Mouse (Mus musculus) cerebellum, adult 9-11 months (tissue): ENCODE results near the gene Tmbim1.
A peak's percentile ranks its signal among the peaks of the same experiment; 100 is the strongest.

Experiments
- DNase-seq: peaks from one replicate; pipeline ENCODE4 v3.0.0; 2022

Gene Tmbim1

DNA sequence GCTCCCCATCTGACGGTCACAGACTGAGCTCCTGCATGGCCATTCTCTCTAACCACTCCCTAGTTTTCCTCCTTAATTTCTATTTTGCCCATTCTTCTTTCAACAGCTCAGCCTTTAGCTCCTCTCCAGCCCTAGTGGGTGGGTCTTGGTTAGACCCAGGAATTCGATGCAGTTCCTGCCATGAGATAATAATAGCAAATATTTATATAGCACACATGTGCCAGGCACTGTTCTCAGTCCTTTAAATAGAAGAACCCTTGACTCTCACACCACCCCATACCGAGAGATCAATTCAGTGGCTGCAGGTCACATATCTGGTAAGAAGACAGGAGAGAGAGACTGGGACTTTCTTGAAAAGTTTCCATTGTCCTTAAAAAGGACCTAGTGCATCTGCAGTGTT is 16.0 kb upstream of the Tmbim1 start:
- DNase-seq = no peak

DNA sequence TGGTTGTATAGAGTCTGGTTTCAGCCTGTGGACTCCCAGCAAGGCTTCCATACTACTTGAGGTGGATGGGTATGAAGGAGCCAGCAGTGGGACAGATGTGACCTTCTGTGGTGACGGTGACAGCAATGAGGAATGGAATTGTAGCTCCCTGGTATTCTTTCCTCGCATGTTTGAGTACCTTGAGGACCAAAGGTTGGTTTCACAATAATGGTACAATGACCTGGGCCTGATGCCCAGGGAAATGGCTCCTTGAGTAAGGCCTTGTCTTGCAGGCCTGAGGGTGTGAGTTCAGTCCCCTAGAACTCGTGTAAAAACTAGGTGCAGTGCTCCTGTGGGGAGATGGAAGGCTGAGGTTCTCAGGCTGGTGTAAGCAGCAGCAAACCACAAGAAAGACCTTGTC is 13.3 kb upstream of the Tmbim1 start:
- no peak for DNase-seq

DNA sequence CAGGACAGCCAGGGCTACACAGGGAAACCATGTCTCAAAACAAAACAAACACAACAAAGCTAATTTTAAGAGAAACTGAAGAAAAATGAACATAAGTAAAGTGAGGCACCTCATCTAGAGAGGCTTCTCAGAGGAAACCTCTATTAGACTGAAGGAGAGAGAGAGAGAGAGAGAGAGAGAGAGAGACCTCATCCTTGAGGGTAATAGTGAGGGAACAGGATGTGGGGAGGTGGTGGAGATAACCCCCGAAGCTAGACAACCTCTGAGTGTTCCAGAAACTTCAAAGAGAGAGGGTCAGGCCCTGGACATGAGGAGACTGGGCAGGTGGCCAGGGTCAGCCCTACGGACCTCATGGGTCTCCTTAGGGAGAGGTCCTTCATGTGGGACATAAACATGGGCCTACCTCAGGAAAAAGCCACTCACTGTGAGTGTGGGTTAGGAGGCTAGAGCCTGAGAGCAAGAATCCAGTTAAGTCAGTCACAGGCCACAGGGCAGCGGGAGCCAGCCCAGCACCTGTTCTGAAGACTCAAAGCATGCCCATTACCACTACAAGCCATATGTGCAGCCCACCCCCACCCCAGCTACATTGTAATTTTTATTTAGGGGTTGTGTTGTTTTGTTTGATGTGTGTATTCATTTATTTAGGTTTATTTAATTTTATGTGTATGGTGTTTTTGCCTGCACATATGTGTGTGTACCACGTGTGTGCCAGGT is 10.8 kb upstream of the Tmbim1 start:
- no peak for DNase-seq

DNA sequence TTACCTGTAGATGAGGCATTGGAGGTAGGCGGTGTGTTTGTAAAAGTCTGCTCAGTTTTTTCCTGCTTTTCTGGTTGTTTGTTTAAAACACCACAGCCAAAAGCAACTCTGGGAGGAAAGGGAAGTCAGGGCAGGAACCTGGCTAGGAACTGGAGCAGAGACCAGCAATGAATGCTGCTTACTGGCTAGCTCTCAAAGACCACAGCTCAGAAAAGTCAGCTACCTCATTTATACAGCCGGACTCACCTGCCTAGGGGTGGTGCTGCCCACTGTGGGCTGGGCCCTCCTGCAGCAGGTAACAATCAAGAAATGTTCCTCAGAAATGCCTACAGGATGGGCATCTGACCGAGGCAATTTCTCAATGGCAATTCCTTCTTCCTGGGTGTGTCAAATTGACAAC is 9.4 kb upstream of the Tmbim1 start:
- no peak for DNase-seq

DNA sequence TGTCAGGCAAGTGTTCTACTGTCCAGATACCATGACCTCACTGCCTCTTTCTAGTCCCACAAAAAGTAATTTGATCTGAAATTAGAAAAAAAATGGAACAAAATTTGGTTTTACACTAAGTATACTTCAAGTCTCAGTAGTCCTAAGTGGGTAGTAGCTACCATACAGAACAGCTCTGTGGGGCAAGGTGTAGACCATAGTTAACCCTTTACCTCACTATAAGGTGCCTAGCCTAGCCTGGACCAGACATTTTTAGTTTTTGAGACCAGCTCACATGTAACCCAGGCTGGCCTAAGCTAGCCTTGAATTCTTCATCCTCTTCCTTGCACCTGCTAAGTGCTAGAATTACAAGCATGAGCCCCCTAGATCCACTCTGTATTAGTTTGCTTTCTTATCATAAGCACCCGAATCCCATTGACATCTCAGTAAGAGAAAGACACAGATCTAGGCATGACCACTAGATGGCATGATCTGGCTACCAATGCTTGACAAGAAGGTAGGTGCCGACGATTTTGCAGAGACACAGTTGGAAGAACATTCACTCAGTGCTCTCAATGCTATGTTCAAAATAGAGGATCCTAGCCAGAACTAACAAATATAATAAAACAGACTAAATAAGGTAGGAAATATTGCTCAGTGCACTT is 7.7 kb upstream of the Tmbim1 start:
- peak; percentile 69 for DNase-seq

DNA sequence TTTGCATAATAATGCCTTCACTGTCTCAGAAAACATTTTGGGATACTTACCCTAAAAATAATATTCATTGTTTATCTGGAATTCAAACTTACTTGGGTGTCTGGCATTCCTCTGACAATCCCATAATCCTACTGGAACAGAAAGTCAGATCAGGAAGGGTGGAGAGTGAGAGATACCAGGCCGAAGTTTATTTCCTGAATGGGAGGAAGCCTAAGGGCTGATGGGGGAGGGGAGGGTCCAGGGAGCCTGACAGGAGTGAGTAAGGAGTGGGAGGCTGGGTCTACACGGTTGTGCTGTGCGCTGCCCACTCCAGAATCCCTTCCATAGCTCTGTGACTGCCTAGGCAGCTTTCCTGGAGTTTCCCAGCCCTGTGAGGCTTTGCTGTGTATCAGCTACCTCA is 4.3 kb upstream of the Tmbim1 start:
- no peak for DNase-seq

DNA sequence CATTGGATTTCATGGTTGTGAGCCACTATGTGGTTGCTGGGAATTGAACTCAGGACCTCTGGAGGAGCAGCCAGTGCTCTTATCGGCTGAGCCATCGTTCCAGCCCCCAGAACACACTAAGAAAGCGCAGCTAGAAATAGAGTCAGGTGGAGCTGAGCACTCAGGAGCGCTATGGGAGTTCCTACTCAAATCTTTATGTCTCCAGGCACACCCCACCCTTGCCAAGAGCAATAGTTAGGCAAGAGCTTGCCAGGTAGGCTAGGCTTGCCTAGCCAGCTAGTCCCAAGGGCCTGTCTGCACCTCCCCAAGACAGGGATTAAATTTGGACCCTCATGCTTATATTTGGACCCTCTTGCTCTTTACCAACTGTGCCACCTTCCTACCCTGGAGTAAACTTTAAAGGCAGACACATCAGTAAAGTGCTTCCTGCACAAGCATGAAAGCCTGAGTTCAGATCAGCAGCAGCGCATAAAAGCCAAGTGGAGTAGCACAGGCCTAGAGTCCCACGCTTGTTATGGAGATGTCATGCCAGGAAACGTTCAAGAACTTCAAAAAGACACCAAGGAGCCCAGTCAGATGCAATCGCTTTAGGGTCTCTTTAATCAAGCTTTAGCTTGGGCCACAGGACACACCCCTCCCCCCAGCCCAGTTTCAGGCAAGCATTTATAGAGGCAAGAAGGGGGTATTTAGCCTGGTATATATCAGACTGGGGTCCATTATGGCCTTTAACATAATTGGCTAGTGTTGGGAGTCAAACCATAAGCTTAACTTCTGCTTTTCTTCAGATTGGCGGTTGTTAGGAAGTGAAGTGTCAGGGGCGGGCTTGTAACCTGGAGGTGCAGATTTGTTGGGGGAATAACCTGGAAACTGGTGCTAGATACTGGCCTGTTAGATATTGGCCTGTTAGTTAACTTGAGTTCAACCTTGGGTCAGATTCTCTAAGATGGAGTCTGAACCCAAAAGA is 2.9 kb upstream of the Tmbim1 start:
- no peak for DNase-seq

DNA sequence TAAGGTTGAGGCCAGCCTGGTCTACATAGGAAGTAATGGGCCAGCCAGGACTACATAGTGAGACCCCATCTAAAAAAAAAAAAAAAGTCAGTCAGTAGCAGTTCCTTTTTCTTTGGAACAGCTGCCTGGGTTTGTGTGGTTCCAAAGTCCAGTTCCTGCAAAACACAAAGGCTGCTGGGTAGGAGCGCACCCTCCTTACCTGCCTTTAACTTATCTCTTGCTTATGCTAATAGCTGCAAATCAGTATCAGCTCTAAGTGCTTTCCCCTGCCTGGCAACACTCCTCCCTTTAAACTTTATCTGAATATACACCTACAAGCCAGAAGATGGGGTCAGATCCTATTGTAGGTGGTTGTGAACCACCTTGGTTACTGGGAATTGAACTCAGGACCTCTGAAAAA is 1.7 kb upstream of the Tmbim1 start:
- no peak for DNase-seq

DNA sequence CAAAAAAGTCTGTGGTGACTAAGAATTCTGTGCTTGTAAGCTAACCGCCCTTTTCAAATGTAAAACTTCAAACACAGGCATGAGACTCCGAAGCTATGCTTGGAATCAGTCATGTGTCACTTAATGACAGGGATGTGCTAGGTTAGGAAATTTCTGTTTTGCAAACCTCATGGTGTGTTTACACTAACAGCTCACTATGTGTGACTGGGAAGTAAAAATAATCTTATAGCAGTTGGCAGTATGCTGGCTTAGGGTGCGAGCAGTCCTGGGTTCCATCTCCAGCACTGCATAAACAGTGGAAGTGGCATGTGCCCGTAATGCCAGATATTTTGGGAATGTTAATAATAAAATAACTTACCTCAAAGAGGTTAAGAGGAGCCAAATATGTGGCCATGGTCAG is 476 bp downstream of the Tmbim1 start:
- peak; percentile 20 for DNase-seq

DNA sequence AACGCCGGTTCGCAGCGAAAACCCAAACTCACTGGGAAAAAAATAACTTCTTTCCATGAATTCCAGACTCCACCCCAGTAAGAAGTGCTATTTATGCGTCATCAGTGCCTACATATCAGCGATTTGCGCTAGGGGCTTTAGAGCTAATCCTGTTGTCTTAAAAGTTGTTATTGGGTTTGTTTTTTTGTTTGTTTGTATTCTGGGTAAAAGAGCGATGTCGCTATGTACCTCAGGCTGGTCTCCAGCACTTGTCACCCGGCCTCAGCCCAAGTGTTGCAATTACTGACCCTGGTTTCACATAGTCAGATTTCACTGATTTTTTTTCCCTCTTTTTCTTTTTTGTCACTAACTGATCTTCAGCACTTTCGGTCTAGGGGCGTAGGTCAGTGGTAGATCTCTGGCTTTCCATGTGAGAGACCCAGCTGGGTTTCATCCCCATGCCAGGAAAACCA is 1.1 kb downstream of the Tmbim1 start:
- no peak for DNase-seq

DNA sequence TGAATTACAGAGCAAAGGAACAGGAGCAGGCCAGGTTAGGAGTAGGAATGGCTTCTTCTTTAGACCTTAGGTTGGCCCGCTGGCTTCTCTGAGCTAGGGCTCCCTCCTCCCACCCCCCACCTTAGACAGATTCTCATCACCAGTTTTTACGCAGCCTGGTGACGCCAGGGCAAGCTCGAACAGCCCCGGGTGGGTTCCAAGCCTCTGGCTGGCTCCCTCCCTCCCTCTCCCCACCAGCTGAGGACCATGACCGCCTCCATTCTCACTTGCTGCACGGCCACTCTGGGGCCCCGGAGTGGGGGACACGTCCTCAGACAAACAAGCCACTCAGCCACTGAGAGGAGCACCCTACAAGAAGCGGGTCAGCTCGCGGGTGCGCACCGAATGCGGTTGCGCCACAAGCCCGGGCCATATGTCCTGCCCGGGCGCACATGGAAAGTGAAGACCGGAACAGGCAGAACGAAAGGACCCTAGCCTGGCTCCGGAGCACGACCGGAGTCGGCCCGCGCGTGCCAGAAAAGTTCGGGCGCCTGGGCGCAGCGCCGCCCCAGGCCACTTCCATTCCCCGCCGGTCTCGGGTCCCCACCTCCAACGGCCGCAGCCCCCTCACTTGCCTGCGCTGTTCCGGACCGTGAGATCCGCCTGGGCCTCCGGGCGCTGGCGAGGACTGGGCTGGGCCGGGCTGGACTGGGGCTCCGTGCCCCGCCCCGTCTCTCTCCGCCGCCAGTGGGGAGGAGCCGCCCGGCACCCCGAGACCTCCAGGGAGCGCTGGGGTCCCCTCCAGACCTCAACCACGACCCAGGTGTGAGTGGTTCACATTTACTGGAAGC is 1.7 kb downstream of the Tmbim1 start:
- DNase-seq = peak; percentile 69

DNA sequence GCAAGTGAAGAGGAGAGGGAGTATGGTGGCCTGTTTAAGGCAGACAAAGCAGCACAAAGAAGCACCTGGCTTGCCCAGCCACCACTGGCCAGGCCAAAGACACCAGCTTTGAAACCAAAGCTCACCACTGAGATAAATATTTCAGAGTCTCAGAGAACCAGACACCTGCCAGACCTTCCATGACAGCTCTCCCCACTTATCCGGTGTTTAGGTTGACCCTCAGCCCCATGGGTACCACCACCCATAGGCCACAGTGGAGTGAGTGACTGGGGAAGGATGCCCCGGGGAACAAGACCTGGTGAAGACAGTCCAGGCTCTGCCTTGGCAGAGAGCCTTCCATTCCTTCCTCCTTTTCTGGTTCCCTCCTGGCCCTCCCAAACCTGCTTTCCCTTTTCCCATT is 2.6 kb downstream of the Tmbim1 start:
- peak; percentile 50 for DNase-seq

DNA sequence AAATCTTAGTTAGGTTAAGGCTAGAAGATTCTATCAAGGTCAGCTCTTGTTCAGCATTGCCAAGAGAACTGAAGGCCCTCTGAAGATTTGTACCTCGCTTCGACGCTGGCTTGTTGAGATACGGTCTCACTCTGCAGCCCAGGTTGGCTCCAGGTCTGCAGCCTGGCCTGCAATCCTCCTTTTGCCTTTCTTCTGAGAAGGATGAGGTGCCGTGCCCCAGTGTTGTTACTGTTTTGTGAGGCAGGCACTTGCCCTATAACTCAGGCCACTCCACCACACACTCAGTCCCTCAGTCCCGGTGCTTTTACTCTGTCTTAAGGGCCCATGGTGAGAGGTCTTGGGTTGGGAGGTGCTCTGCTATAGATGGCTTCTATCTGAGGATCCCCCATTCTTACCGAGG is 3.2 kb downstream of the Tmbim1 start:
- no peak for DNase-seq

DNA sequence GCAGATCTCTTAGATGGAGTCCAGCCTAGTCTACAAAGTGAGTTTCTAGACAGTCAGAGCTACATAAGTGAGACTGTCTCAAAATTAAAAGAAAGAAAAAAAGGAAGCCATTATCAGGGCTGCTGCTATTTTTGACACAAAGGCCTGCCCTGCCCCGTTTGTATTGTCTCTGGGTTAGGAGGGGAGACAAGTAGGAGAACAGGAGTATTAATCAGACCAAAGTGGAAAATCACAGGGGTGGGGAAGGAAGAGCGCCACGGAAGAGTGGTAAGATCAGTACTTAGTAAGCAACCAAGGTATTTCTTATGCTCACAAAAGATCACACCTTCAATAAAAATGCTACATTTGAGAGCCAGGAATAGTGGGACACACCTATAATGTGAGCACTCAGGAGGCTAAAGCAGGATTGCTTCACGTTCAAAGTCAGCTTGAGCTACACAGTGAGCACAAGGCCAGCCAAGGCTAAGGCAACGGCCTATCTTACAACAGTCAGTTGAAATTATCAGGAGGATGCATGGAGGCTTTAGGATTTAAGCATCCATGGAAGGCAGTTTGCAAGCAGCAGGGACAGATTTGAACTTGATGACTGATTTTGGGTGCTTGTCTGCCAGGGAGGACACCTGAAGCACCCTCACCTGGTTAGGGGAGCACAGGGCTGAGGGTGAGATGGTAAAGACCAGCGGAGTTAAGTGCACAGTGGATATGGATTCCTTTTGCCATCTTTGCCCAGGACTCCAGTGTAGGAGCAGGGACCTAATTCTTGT is 4.9 kb downstream of the Tmbim1 start:
- DNase-seq = no peak

DNA sequence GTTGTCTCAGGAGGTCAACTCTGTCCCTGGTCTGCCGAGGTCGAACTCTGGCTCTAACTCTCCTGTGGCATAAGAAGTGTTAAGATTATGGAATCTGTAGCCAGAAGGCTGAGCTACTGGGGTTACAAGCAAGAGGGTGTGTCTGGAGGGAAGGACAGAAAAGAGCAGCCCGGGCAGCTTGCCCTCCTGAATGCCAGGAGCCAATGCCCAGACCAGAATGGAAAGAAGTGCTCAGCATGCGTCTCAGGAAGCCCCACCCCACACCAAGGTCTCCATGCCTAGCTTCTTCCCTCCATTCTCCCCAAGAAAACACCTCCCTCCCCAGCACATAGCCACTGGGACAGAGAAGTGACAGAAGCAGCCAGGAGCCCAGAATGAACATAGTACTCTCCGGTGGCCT is 6.4 kb downstream of the Tmbim1 start:
- DNase-seq = peak; percentile 75

DNA sequence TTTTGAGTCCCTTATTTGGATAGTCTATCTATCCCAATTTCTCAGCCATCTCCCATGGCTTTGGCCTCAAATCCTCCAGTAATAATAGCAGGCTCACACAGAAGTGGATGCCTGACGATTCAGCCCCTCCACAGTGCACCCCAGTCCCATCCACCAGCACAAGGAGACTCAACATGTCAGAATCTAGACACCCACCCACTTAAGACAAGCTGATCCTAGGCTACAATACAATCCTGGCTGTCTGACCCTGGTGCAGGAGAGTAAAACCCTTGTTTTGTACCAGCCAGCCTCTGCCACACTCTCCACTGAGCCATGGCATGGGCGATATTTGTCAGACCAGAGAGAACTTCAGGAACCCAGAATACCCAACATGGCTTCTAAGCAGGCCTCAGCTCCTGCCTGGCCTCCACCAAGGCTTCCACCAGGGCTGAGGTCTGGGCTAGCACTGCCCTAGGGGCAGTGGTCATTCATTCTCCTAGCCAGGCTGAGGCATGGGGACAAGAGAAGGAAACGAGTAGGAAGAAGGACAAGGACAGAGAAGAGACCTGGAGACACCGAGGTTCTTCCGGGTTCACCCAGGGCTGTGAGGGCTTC is 7.2 kb downstream of the Tmbim1 start:
- DNase-seq = peak; percentile 22

DNA sequence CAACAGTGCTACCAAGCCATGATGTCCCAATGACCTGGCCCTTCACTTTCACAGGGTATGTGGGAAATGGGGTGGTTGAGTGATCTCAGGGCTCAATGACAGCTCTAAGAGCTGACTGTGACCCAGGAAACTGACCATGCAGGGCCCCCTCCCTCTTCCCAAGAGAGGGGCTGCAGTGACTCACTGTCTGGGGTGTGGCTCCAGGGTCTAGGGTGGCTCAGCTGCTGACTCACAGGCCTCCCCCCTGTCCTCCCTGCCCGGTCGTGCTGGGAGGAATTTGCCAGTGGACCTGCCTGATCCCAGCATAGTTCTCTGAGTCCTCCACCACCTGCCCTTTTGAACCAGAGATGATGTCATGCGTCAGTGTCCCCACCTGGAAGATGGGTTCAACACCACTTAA is 8.2 kb downstream of the Tmbim1 start:
- peak; percentile 47 for DNase-seq

DNA sequence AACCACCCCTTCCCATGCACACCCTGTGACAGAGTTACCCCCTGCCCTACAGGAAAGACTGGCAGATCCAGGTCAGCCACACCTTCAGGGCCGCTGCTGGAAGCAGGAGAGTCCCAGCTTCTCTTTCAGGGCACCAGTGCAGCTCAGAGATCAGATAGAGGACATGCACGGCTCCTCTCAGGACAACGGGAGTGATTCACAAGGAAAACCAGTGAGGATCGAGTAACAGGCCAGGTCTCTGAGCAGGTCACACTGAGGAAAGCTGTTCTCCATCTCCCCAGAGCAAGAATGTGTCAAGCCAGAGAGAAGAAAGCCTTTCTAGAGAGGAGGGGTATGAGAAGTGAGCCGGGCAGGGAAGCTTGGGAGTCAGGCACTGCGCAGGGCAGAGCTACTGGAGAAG is 8.9 kb downstream of the Tmbim1 start:
- DNase-seq = peak; percentile 44

DNA sequence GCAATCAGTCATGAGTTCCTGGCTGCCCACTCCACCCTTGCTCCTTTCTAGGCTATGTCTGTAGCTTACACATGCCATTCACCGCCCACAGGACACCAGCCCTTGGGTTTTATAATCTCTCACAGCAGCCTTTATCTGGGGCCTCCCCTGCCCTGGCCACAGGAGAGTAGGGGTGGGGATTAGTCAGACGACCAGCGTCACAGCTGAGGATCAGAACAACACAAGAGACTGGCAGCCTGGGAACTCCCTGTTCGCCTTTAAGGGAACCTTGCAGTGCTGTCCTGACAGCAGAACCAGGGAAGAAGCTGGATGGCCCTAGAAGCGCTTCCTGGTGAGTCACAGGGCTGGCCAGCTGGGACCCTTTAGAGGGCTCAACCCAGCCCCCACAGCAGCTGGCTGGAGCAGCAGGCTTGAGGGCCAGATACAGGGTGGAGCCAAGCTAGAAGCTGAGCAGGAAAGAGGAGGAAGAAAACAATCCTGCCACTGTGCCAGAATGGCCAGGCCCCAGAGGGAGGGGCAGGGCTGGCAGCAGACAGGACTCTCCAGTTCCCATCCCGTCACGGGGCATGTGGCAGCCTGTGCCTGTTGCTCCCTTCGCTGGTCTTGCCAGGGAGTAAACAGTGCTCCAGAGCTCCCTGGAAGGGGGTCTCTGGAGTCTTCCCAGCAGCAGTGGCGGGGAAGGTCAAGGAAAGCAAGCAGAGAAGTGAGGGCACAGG is 9.8 kb downstream of the Tmbim1 start:
- peak; percentile 94 for DNase-seq

DNA sequence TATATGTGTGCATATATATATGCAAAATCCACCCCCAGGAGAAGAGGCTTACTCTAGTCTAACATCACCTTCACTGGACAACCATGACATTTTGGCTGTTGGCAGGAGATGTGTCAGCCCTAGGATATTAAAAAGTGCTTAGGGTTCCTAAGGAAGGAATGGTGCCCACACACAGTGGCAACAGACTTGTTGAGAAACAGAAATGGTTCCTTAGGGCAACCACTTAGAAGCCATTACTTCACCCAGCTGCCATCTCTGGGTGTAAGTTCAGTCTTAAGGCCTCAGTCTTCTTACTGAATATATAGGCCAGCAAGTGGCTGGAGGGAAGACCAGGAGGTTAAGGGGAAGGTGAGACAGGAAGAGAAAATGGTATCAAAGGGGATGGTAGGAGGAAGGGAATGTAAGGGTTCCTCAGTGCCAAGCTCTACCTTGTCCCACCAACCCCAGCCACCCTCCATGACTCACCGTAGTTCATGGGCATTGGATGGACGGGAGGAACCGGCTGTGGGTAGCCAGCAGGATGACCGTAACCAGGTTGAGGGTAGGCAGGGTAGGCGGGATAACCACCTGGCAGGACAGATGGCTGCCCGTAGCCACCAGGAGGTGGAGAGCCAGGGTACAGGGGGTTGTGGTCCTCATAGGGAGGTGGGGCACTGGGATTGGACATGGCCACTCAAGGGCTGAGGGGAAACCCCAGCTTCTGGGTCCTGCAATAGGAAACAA is 10.5 kb downstream of the Tmbim1 start:
- DNase-seq = peak; percentile 74
